Mouse (Mus musculus): ENCODE measurements around the gene Cnga4. TPM values are rescaled to one million over a fixed set of nuclear protein-coding genes. Genes with fewer than 3 reads are reported as not detected.

The Cnga4 gene
- total and polyA plus RNA-seq, 3 experiments = not detected

- no peaks in the 10 kb centered on the region for H3K9me3 ChIP-seq (replicated peaks; ENCODE audit: insufficient read depth, low read length)
- H3K4me1 ChIP-seq (ENCODE audit: control insufficient read depth in 1 of 2, insufficient read depth in 2 of 2, low read length in 2 of 2) = no peaks in the 10 kb centered on the region
- H3K27ac ChIP-seq (ENCODE audit: control insufficient read depth, low read depth, low read length) = no peak overlapping the region
- no peaks in the 10 kb centered on the region for H3K27me3 ChIP-seq (ENCODE audit: control insufficient read depth in 1 of 2, insufficient read depth in 2 of 2, low read length in 2 of 2)
- no peak for DNase-seq (ENCODE audit: low read depth, low spot score)
- H3K79me2 ChIP-seq (ENCODE audit: control insufficient read depth, insufficient read depth, low read length, poor library complexity) = no peaks in the 10 kb centered on the region
- TF ChIP-seq BHLHE40 (IDR thresholded peaks at IDR 0.05; ENCODE audit: borderline replicate concordance, low read depth, low read length) = no peak
- no peak for TF ChIP-seq TAL1 (IDR thresholded peaks at IDR 0.05; ENCODE audit: low read length)
- no peak for TF ChIP-seq RAD21 (IDR thresholded peaks at IDR 0.05; ENCODE audit: low read depth, low read length)
- no peak for TF ChIP-seq SMC3 (IDR thresholded peaks at IDR 0.05; ENCODE audit: low read depth, low read length)
- no peak for TF ChIP-seq RCOR1 (IDR thresholded peaks at IDR 0.05; ENCODE audit: low read depth, low read length)
- no peak for TF ChIP-seq HCFC1 (IDR thresholded peaks at IDR 0.05; ENCODE audit: low read depth, low read length)
- no peak for TF ChIP-seq ELF1 (IDR thresholded peaks at IDR 0.05; ENCODE audit: low read depth, low read length)
- TF ChIP-seq MEF2A (IDR thresholded peaks at IDR 0.05; ENCODE audit: extremely low read depth, insufficient replicate concordance, low read depth, low read length, poor library complexity, severe bottlenecking) = no peak
- TF ChIP-seq TCF12 (IDR thresholded peaks at IDR 0.05; ENCODE audit: low read depth, low read length) = no peak
- no peak for TF ChIP-seq ZC3H11A (IDR thresholded peaks at IDR 0.05; ENCODE audit: low read depth, low read length)
- no peak for TF ChIP-seq MXI1 (IDR thresholded peaks at IDR 0.05; ENCODE audit: low read depth, low read length)
- TF ChIP-seq USF2 (IDR thresholded peaks at IDR 0.05; ENCODE audit: borderline replicate concordance in 1 of 2, insufficient read depth in 1 of 2, low read depth in 1 of 2, low read length in 2 of 2) = no peak
- H3K9ac ChIP-seq (ENCODE audit: control insufficient read depth, low read depth, low read length, poor library complexity, severe bottlenecking) = no peak overlapping the region
- H3K36me3 ChIP-seq (ENCODE audit: control insufficient read depth in 1 of 2, insufficient read depth in 2 of 2, low read length in 2 of 2) = no peaks in the 10 kb centered on the region
- no peak overlapping the region for H3K4me3 ChIP-seq (ENCODE audit: control insufficient read depth in 1 of 2, insufficient read depth in 1 of 2, low read depth in 2 of 2, low read length in 2 of 2)
These were observed 37.1 kb upstream of the Cnga4 start for GRCm38 (mm10) chr7:105367268-105367667.

- Histone ChIP-seq H3K4me3 (ENCODE audit: control insufficient read depth in 1 of 2, insufficient read depth in 1 of 2, low read depth in 2 of 2, low read length in 2 of 2) (no peak within 1 kb of the TSS), H3K9me3 (replicated peaks; ENCODE audit: insufficient read depth, low read length) (no peaks in the 10 kb centered on the region), H3K79me2 (ENCODE audit: control insufficient read depth, insufficient read depth, low read length, poor library complexity) (no peaks in the 10 kb centered on the region), H3K27ac (ENCODE audit: control insufficient read depth, low read depth, low read length) (no peak within 1 kb of the TSS), H3K27me3 (ENCODE audit: control insufficient read depth in 1 of 2, insufficient read depth in 2 of 2, low read length in 2 of 2) (no peaks in the 10 kb centered on the region), H3K36me3 (ENCODE audit: control insufficient read depth in 1 of 2, insufficient read depth in 2 of 2, low read length in 2 of 2) (peaks cover 0 to 2% of the 10 kb centered on the region in 2 experiments; a peak in 2 of 4 replicates), H3K9ac (ENCODE audit: control insufficient read depth, low read depth, low read length, poor library complexity, severe bottlenecking) (no peak within 1 kb of the TSS), H3K4me1 (ENCODE audit: control insufficient read depth in 1 of 2, insufficient read depth in 2 of 2, low read length in 2 of 2) (no peaks in the 10 kb centered on the region; a peak in 2 of 4 replicates)
- TF ChIP-seq EP300 (IDR thresholded peaks at IDR 0.05; ENCODE audit: low read depth in 1 of 2, low read length in 2 of 2) (no peak), ZNF384 (IDR thresholded peaks at IDR 0.05; ENCODE audit: low read depth, low read length) (no peak), ZC3H11A (IDR thresholded peaks at IDR 0.05; ENCODE audit: low read depth, low read length) (no peak), NELFE (IDR thresholded peaks at IDR 0.05; ENCODE audit: low read depth, low read length) (no peak), MAZ (IDR thresholded peaks at IDR 0.05; ENCODE audit: low read depth, low read length) (no peak), MAFK (IDR thresholded peaks at IDR 0.05; ENCODE audit: borderline replicate concordance, low read depth, low read length) (no peak), E2F4 (IDR thresholded peaks at IDR 0.05; ENCODE audit: borderline replicate concordance, low read depth, low read length) (no peak), ETS1 (IDR thresholded peaks at IDR 0.05; ENCODE audit: low read depth, low read length) (no peak), POLR2AphosphoS2 (IDR thresholded peaks at IDR 0.05; ENCODE audit: low read length) (no peak), POLR2AphosphoS5 (IDR thresholded peaks at IDR 0.05; ENCODE audit: borderline replicate concordance, low read depth, low read length) (no peak), UBTF (IDR thresholded peaks at IDR 0.05; ENCODE audit: borderline replicate concordance, insufficient read depth, low read depth, low read length) (no peak), TBP (IDR thresholded peaks at IDR 0.05; ENCODE audit: low read depth, low read length) (no peak), ZKSCAN1 (IDR thresholded peaks at IDR 0.05; ENCODE audit: low read depth, low read length) (no peak), SMC3 (IDR thresholded peaks at IDR 0.05; ENCODE audit: low read depth, low read length) (no peak), KAT2A (conservative IDR thresholded peaks at IDR 0.05; ENCODE audit: low read depth, low read length) (no peak), USF2 (IDR thresholded peaks at IDR 0.05; ENCODE audit: borderline replicate concordance in 1 of 2, insufficient read depth in 1 of 2, low read depth in 1 of 2, low read length in 2 of 2) (no peak), MYB (IDR thresholded peaks at IDR 0.05; ENCODE audit: low read depth, low read length) (no peak)
- DNase-seq (ENCODE audit: low read depth, low spot score) = no peak
These were observed 36.4 kb upstream of the Cnga4 start, which contains the start of gene Olfr692 for GRCm38 (mm10) chr7:105367930-105368329. Olfr692 (plus strand) TSS chr7:105368230.

Data from MEL (cell line).